Mouse (Mus musculus): ENCODE measurements around the gene Dlg2.

GRCm38 (mm10) chr7:92184371-92185059, 1708.0 kb downstream of the Dlg2 start:
- TF ChIP-seq CTCF (IDR thresholded peaks at IDR 0.05; ENCODE audit: borderline replicate concordance, insufficient read depth, low read depth, low read length) (no peak), POLR2A (IDR thresholded peaks at IDR 0.05; ENCODE audit: borderline replicate concordance, insufficient read depth, low read length) (no peak)
